Mouse (Mus musculus) CH12.LX (cell line): ENCODE data around the gene Bmpr1a. TPM values are rescaled to one million over a fixed set of nuclear protein-coding genes. Genes with fewer than 3 reads are reported as not detected.

ENCODE experiments used
- DNase-seq: peaks from one replicate; pipeline ENCODE4 v3.0.0-alpha.2; 2013; ENCODE audit errors: extremely low read depth
- H3K27ac ChIP-seq: 2 replicates; pipeline ENCODE4 v1.5.1; 2012; ENCODE audit warnings: low read depth, mild to moderate bottlenecking, control low read depth, moderate library complexity; ENCODE audit not compliant: insufficient read depth
- H3K27me3 ChIP-seq: replicated peaks from 2 replicates; pipeline ENCODE3; 2012; ENCODE audit warnings: inconsistent platforms
- H3K36me3 ChIP-seq, 2 experiments: replicated peaks in 1 of 2; 2 replicates each; pipeline versions ENCODE3 to v1.6.1; 2012; ENCODE audit warnings: inconsistent platforms in 1 of 2, low read length in 1 of 2, mild to moderate bottlenecking in 1 of 2, mixed read lengths in 1 of 2, moderate library complexity in 1 of 2; ENCODE audit not compliant: control insufficient read depth in 1 of 2, insufficient read depth in 1 of 2
- H3K4me1 ChIP-seq, 2 experiments: 2 replicates each; pipeline ENCODE4 v1.6.1; 2012; ENCODE audit warnings: inconsistent platforms in 1 of 2, moderate library complexity in 1 of 2; ENCODE audit not compliant: insufficient read depth in 2 of 2, control insufficient read depth in 1 of 2
- H3K4me2 ChIP-seq: 2 replicates; pipeline ENCODE4 v1.6.1; 2012; ENCODE audit warnings: low read depth, mild to moderate bottlenecking, control low read depth; ENCODE audit not compliant: poor library complexity, insufficient read depth, severe bottlenecking
- H3K4me3 ChIP-seq, 3 experiments: fragments of 150-350 bp in 1 of 3; sonication (generic) in 1 of 3; replicated peaks in 1 of 3; 2 replicates each; pipeline versions ENCODE3 to v1.5.1; 2011 to 2012; ENCODE audit warnings: low read depth in 2 of 3, low read length in 2 of 3, mild to moderate bottlenecking in 2 of 3, moderate library complexity in 2 of 3, control low read depth in 1 of 3, improper control_type of control experiment in 1 of 3, inconsistent platforms in 1 of 3, mixed read lengths in 1 of 3; ENCODE audit not compliant: poor library complexity in 1 of 3
- H3K79me2 ChIP-seq: replicated peaks from 2 replicates; pipeline ENCODE4 v1.6.1; 2012; ENCODE audit warnings: mild to moderate bottlenecking, moderate library complexity; ENCODE audit not compliant: control insufficient read depth, poor library complexity, insufficient read depth, severe bottlenecking; ENCODE audit errors: extremely low read depth
- H3K9ac ChIP-seq: 2 replicates; pipeline ENCODE4 v1.6.1; 2012; ENCODE audit warnings: low read depth, mild to moderate bottlenecking, control low read depth, moderate library complexity; ENCODE audit not compliant: insufficient read depth
- H3K9me3 ChIP-seq: replicated peaks from 2 replicates; pipeline ENCODE3; 2012; ENCODE audit warnings: low read length, inconsistent platforms, mixed read lengths
- BHLHE40 ChIP-seq: IDR thresholded peaks from 2 replicates; pipeline ENCODE4 v1.6.1; 2011; ENCODE audit warnings: mild to moderate bottlenecking, low read depth, low read length, improper control_type of control experiment
- CHD1 ChIP-seq: IDR thresholded peaks from 2 replicates; pipeline ENCODE4 v1.6.1; 2012; ENCODE audit warnings: low read depth, low read length, improper control_type of control experiment, inconsistent platforms
- CHD2 ChIP-seq: IDR thresholded peaks from 2 replicates; pipeline ENCODE4 v1.6.1; 2011; ENCODE audit warnings: low read length, improper control_type of control experiment
- E2F4 ChIP-seq: IDR thresholded peaks from 2 replicates; pipeline ENCODE4 v1.6.1; 2011; ENCODE audit warnings: low read depth, low read length, improper control_type of control experiment; ENCODE audit not compliant: insufficient replicate concordance
- ELF1 ChIP-seq: IDR thresholded peaks from 2 replicates; pipeline ENCODE4 v1.6.1; 2014; ENCODE audit warnings: low read depth, mild to moderate bottlenecking, inconsistent platforms, low read length, improper control_type of control experiment
- ETS1 ChIP-seq: conservative IDR thresholded peaks from 2 replicates; pipeline ENCODE4 v1.6.1; 2012; ENCODE audit warnings: low read depth, mild to moderate bottlenecking, inconsistent platforms, low read length, improper control_type of control experiment, moderate library complexity
- IRF4 ChIP-seq: IDR thresholded peaks from 2 replicates; pipeline ENCODE4 v1.6.1; 2014; ENCODE audit warnings: low read depth, mild to moderate bottlenecking, inconsistent platforms, low read length, improper control_type of control experiment
- KAT2A ChIP-seq: IDR thresholded peaks from 2 replicates; pipeline ENCODE4 v1.6.1; 2012; ENCODE audit warnings: low read length, improper control_type of control experiment, inconsistent platforms; ENCODE audit not compliant: insufficient replicate concordance
- MAZ ChIP-seq: IDR thresholded peaks from 2 replicates; pipeline ENCODE4 v1.6.1; 2012; ENCODE audit warnings: low read depth, mild to moderate bottlenecking, inconsistent platforms, low read length, improper control_type of control experiment, moderate library complexity
- NELFE ChIP-seq: IDR thresholded peaks from 2 replicates; pipeline ENCODE4 v1.6.1; 2011; ENCODE audit warnings: low read depth, low read length, improper control_type of control experiment
- PAX5 ChIP-seq: IDR thresholded peaks from 2 replicates; pipeline ENCODE4 v1.6.1; 2012; ENCODE audit warnings: low read length, inconsistent platforms, mixed read lengths
- SIN3A ChIP-seq: IDR thresholded peaks from 2 replicates; pipeline ENCODE4 v1.6.1; 2012; ENCODE audit warnings: low read length, improper control_type of control experiment, inconsistent platforms
- UBTF ChIP-seq: IDR thresholded peaks from 2 replicates; pipeline ENCODE4 v1.6.1; 2012; ENCODE audit warnings: low read depth, mild to moderate bottlenecking, inconsistent platforms, low read length, improper control_type of control experiment, moderate library complexity
- USF2 ChIP-seq: conservative IDR thresholded peaks from 2 replicates; pipeline ENCODE4 v1.6.1; 2011; ENCODE audit warnings: low read depth, low read length, improper control_type of control experiment
- ZC3H11A ChIP-seq: IDR thresholded peaks from 2 replicates; pipeline ENCODE4 v1.6.1; 2012; ENCODE audit warnings: low read depth, mild to moderate bottlenecking, inconsistent platforms, low read length, improper control_type of control experiment
- ZNF384 ChIP-seq: IDR thresholded peaks from 2 replicates; pipeline ENCODE4 v1.6.1; 2012; ENCODE audit warnings: low read depth, low read length, improper control_type of control experiment, inconsistent platforms
- dilution Hi-C: fragments of 300-500 bp; cut with MboI; formaldehyde crosslinking; loops from 2 replicates; pipeline ENCODE4 v1.14.3; 2020; ENCODE audit warnings: low sequenced_read_pairs; ENCODE audit not compliant: extremely low pct_unique_long_range_greater_than_20kb, extremely low pct_ligation_motif_present
- in situ Hi-C: fragments of 300-500 bp; cut with MboI; formaldehyde crosslinking; loops from 3 replicates; pipeline ENCODE4 v1.14.3; 2019; ENCODE audit warnings: low sequenced_read_pairs, low pct_ligation_motif_present, low pct_unique_long_range_greater_than_20kb, mixed read lengths
- polyA plus RNA-seq: library from polyadenylated mRNA; unstranded; fragments of >175 nt; gene quantifications from 2 replicates; pipeline ENCODE4 v1.2.1, GENCODE M21; 2012; ENCODE audit warnings: low read depth; ENCODE audit not compliant: insufficient read length
- total RNA-seq, 2 experiments: library from RNA; depleted of rRNA; stranded (reverse); fragments of 300-350 nt in 1 of 2; fragments of >200 nt in 1 of 2; gene quantifications; 2 replicates each; pipeline ENCODE4 v1.2.3; 2012 to 2014

Bmpr1a gene
- total and polyA plus RNA-seq, 3 experiments, result 26.2 to 46.7 (median 30.1) TPM

- Histone ChIP-seq H3K27me3 (no peaks in the 10 kb centered on the region), H3K79me2 (no peaks in the 10 kb centered on the region), H3K9me3 (no peaks in the 10 kb centered on the region), H3K4me1 (no peaks in the 10 kb centered on the region), H3K4me3 (no peak overlapping the region), H3K4me2 (no peak overlapping the region), H3K36me3 (peaks cover 38 to 77% of the 10 kb centered on the region in 2 experiments), H3K9ac (no peak overlapping the region), H3K27ac (no peak overlapping the region)
- no peak for TF ChIP-seq ETS1
- in situ Hi-C loops (no loop called here), dilution Hi-C loops (no loop called here)
- DNase-seq, result no peak
Observed at GRCm38 (mm10) chr14:34412164-34412896, 90.8 kb downstream of the Bmpr1a start.

- no peaks in the 10 kb centered on the region for H3K79me2 ChIP-seq
- no peaks in the 10 kb centered on the region for H3K27me3 ChIP-seq
- H3K4me1 ChIP-seq, result no peaks in the 10 kb centered on the region
- no peak for TF ChIP-seq SIN3A
- no peak for TF ChIP-seq E2F4
- TF ChIP-seq MAZ, result no peak
- TF ChIP-seq CHD1, result no peak
- no peak for TF ChIP-seq UBTF
- no peak for TF ChIP-seq KAT2A
- TF ChIP-seq NELFE, result no peak
- no peak for TF ChIP-seq ZC3H11A
- no peak for TF ChIP-seq USF2
- TF ChIP-seq BHLHE40, result no peak
- TF ChIP-seq IRF4, result no peak
- TF ChIP-seq ZNF384, result no peak
- TF ChIP-seq ELF1, result no peak
- TF ChIP-seq PAX5, result no peak
- TF ChIP-seq CHD2, result no peak
- dilution Hi-C loops (no loop called here), in situ Hi-C loops (no loop called here)
- no peak overlapping the region for H3K27ac ChIP-seq
- DNase-seq, result no peak
- no peak overlapping the region for H3K4me2 ChIP-seq
- no peak overlapping the region for H3K9ac ChIP-seq
- no peaks in the 10 kb centered on the region for H3K9me3 ChIP-seq
- no peak overlapping the region for H3K4me3 ChIP-seq
- peaks cover 34 to 86% of the 10 kb centered on the region in 2 experiments for H3K36me3 ChIP-seq
Observed at GRCm38 (mm10) chr14:34410716-34411115, 92.4 kb downstream of the Bmpr1a start.
